Mouse (Mus musculus) urinary bladder, adult 18-20 months (tissue): Measurements from ENCODE around the gene Synj2.
A peak's percentile ranks its signal among the peaks of the same experiment; 100 is the strongest.

ENCODE experiments used
- DNase-seq, 2 experiments: peaks; one replicate each; pipeline ENCODE4 v3.0.0; 2022; ENCODE audit warnings: low spot score in 2 of 2, mixed read lengths in 2 of 2

Synj2 gene

GRCm38 (mm10) chr17:5973536-5973935 lies 32.5 kb downstream of the Synj2 start:
- no peak for DNase-seq

DNA sequence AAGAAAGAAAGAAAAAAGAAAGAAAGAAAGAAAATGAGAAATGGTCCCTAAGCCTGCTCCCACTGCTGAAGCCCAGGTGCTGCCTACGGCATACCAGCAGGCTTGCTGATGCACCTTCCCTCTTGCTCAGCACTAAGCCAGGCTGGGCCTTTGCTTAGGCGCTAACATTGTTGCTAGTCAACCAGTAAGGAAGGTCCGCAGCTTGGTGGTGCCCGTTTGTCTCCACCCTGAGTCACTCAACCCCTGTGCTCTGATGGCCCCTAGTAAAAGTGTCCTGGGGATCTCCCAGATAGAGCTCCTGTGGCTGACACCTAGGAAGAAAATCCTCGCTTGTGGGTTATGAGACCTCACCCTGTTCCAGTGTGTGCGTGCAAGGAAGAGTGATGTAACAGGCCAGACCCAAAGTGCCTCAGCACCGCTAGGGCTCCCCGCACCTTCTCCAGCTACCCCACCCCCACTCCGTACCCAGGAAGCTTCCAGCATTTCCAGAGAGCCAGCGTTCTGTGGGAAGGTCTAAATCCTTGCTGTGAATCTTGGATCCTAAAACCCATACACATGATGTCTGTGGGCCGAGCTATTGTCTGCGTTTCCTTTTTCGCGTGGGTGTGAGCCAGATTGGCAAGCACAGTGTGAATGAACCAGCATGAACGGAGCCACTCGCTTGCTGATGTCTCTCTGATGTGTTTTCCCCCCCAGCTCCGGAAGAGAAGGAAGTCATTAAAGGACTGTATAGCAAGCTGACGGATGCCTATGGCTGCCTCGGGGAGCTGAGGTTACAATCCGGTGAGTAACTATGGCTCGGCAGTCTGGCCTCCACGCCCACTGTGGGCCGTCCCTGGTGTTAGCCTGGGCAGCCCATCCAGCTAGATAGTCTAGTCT lies 34.3 kb downstream of the Synj2 start:
- DNase-seq: peak; percentile 54 to 55

GRCm38 (mm10) chr17:5976221-5977055 lies 35.4 kb downstream of the Synj2 start:
- DNase-seq: peak in 1 of 2 experiments; percentile 33

- DNase-seq: no peak
Measured at GRCm38 (mm10) chr17:5977056-5977920, 36.2 kb downstream of the Synj2 start.

DNA sequence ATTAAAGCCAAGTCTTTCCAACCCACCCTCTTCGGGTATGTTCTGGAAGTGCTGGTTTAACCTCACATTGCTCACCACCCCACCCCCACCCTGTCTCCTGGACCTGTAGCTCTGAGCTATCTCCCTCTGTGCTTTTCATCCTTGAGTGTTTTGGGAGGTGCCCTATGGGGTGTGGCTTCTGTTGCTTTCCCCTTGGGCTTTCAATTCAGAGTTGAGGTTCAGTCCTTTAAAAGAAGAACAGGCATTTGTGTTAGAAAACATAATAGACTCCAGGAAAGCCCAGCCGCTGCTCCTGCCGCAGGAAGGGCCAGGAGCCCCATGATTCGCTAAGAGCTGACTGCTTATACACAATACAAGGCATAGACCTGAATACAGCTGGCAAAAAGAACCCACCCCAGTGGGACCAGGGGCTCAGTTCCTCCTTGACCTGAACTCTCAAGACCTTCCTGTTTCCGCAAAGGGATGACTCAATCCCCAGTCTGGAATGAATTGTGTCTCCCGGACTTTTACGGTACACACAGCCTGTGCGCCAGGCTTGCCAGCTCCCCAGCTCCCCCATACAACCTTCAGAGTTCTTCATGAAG lies 36.9 kb downstream of the Synj2 start:
- DNase-seq: no peak

GRCm38 (mm10) chr17:5978505-5979077 lies 37.5 kb downstream of the Synj2 start:
- DNase-seq: no peak

DNA sequence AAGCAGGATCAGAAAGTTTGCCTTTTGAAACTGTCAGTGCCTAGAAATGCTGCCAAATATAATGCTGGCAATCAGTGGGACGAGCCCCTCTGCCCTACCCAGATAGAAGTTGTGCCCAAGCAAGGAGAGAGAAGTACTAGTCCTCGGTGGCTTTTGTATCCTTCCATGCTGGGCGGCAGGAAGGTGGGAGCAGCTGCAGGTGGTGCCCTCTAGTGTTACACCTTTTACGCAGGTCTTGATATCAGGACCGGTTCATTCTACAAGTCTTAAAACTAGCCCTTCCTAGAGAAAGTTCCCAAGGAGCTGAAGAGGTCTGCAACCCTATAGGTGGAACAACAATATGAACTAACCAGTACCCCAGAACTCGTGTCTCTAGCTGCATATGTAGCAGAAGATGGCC lies 39.8 kb downstream of the Synj2 start:
- DNase-seq: no peak

DNA sequence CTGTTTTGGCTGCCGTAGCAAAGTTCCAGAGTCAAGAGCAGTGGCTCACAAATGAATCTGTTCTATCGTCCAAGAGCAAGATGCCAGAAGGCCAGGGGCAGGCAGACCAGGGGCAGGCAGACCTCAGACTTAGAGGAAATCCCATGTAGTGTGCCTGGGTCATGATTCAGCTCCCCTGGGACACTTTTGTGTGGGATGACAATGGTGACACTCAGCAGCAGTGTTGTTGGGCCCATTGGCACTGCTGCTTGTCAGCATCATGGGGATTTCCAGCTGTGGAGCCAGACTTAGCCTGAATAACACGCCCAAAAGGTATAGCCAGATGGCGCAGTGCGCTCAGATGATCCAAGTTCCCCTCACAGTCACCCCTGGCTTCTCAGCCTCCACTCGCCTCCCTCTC lies 42.1 kb downstream of the Synj2 start:
- no peak for DNase-seq

- DNase-seq: no peak
Measured at GRCm38 (mm10) chr17:5983901-5984300, 42.8 kb downstream of the Synj2 start.

DNA sequence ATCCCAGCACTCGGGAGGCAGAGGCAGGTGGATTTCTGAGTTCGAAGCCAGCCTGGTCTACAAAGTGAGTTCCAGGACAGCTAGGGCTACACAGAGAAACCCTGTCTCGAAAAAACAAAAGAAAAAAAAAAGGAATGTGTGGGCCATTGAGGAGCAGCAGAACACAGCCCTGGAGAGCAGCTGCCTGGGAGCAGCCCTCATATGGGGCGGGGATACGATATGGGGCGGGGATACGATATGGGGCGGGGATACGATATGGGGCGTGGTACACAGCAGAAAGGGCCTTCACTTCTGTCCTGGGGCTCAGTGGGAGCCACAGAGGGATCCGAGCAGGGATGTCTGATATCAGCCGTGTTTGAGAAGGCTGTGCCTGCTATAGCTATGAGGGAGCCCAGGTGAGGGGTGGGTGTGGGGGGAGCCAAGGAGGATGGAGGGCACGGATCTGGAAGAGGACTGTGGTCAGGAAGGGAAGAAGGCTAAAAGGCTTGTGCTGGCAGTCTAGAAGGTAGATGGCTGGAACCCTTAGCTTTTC lies 43.7 kb downstream of the Synj2 start:
- DNase-seq: no peak

DNA sequence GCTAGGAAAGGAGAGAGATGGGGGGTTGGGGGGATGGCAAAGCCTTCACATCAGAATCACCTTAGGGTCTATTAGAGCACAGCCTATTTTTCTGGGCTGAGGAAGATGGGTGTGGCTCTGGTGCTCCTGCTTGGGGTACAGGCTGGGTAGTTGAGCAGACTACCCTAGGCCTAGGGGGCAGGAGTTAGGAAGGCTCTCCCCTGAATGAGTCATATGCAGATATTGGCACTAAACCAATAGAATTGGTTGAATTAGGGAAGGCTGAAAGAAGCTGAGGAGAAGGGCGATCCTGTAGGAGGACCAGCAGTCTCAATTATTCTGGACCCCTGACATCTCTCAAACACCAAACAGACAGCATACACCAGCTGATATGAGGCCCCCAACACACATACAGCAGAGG lies 44.2 kb downstream of the Synj2 start:
- no peak for DNase-seq

GRCm38 (mm10) chr17:5987271-5988056 lies 46.4 kb downstream of the Synj2 start:
- DNase-seq: no peak

DNA sequence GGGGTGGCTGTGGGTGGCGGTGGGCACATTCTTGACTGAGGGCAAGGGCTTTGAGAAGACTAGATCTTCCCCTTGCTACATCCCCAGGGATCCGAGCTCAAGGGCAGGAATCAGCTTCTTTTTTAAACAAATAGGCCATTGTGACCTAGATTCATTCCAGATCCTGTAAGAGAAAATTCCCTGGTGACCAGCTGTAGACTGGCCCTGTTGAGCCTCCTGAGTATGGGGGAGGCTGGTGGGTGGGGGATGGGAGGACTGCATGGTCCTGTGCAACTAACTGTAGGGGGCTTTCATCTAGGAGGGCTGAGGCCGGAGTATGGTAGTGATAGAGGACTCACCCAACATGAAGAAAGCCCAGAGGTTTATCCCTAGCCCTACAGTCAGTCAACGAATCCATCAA lies 47.0 kb downstream of the Synj2 start:
- no peak for DNase-seq

- DNase-seq: no peak
Measured at GRCm38 (mm10) chr17:5992866-5993580, 51.9 kb downstream of the Synj2 start.

DNA sequence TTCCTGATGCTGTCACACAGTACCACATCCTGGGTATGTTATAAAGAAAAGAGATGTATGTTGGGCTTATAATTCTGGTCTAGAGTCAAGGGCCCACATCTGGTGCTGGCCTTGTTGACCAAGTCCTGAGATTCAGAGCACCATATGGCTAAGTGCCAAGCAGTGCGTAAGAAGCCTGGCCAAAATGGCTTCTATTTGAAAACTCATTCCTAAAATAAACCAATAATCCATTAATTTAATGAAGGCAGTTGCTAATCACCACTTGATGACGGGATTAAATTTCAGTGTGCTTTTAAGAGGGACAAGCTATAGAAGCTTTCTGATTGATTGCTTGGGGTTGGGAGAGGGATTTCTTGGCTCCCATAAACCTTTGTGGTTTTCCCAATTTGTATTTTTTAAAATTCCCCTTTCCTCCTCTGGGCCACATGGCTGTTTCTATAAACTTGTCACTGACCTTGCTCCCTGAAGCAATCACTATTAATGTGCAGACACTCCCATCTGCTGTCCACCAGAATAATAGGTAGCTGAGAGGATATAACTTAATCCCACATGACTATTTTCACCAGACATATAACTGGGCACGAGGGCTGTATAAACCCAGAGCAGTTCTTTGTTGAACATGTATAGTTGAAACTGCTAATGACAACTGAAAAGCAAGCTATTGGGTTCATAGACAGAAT lies 52.6 kb downstream of the Synj2 start:
- no peak for DNase-seq

GRCm38 (mm10) chr17:5994606-5995005 lies 53.5 kb downstream of the Synj2 start:
- peak in 1 of 2 experiments; percentile 55 for DNase-seq

DNA sequence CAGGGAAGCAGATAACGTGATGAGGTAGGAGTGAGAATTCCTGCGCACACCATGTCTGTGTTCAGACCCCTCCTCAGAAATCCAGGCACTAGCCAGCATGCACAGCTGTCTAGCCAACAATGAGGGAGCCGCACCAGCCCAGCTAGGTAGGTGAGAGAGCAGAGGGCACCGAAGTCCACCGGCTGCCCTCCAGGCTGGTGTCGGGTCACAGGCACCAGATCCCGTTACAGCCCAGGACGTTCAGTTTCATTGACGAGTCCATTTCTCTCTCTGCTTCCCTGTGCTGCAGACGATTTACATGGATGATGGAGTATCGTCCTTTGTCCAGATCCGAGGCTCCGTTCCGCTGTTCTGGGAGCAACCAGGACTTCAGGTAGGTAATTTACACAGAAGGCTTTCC lies 55.5 kb downstream of the Synj2 start:
- DNase-seq: no peak

GRCm38 (mm10) chr17:5997380-5998234 lies 56.5 kb downstream of the Synj2 start:
- DNase-seq: no peak
